Mouse (Mus musculus) fibroblast of lung, adult 2 months (primary cell): ENCODE data around the gene Usf2.

Experiments used
- DNase-seq: peaks from one replicate; pipeline ENCODE4 v3.0.0-alpha.2; 2011; ENCODE audit warnings: low read depth

The Usf2 gene

GRCm38 (mm10) chr7:30956756-30957366 lies at the start of gene Usf2:
Gene Usf2 (minus strand): TSS chr7:30956803.
- DNase-seq: no peak

GRCm38 (mm10) chr7:31002650-31003049 lies 46.0 kb upstream of the Usf2 start:
- DNase-seq: no peak

GRCm38 (mm10) chr7:31000505-31001020 lies 44.0 kb upstream of the Usf2 start:
- DNase-seq: peak; percentile 88

GRCm38 (mm10) chr7:30996491-30996890 lies 39.9 kb upstream of the Usf2 start:
- no peak for DNase-seq

GRCm38 (mm10) chr7:30993986-30994385 lies 37.4 kb upstream of the Usf2 start:
- peak; percentile 80 for DNase-seq

- no peak for DNase-seq
Observed at GRCm38 (mm10) chr7:30992148-30992547, 35.5 kb upstream of the Usf2 start.

- DNase-seq: no peak
Observed at GRCm38 (mm10) chr7:30988519-30989162, 32.0 kb upstream of the Usf2 start.

GRCm38 (mm10) chr7:30985357-30985756 lies 28.8 kb upstream of the Usf2 start:
- no peak for DNase-seq

- DNase-seq: no peak
Observed at GRCm38 (mm10) chr7:30981703-30982102, 25.1 kb upstream of the Usf2 start.

- peak; percentile 71 for DNase-seq
Observed at GRCm38 (mm10) chr7:30973501-30974289, 17.1 kb upstream of the Usf2 start, which contains the start of gene Fam187b. Gene Fam187b (plus strand): TSS chr7:30973790.

GRCm38 (mm10) chr7:30973251-30973500 lies 16.6 kb upstream of the Usf2 start, which contains the start of gene Lsr:
Gene Lsr (minus strand): TSS chr7:30973464.
- DNase-seq: no peak

- DNase-seq: no peak
Observed at GRCm38 (mm10) chr7:30972426-30973250, 16.0 kb upstream of the Usf2 start.

GRCm38 (mm10) chr7:30971901-30972300 lies 15.3 kb upstream of the Usf2 start:
- no peak for DNase-seq

- no peak for DNase-seq
Observed at GRCm38 (mm10) chr7:30969174-30969573, 12.6 kb upstream of the Usf2 start.

GRCm38 (mm10) chr7:30968611-30969010 lies 12.0 kb upstream of the Usf2 start:
- no peak for DNase-seq

- no peak for DNase-seq
Observed at GRCm38 (mm10) chr7:30966657-30967056, 10.1 kb upstream of the Usf2 start.

GRCm38 (mm10) chr7:30965677-30966076 lies 9.1 kb upstream of the Usf2 start:
- no peak for DNase-seq

- DNase-seq: no peak
Observed at GRCm38 (mm10) chr7:30964366-30964765, 7.8 kb upstream of the Usf2 start.

- no peak for DNase-seq
Observed at GRCm38 (mm10) chr7:30962862-30963261, 6.3 kb upstream of the Usf2 start.

- no peak for DNase-seq
Observed at GRCm38 (mm10) chr7:30959786-30960349, 3.3 kb upstream of the Usf2 start.

- no peak for DNase-seq
Observed at GRCm38 (mm10) chr7:30958866-30959487, 2.4 kb upstream of the Usf2 start.
